Mouse (Mus musculus) bone marrow macrophage, adult 2 months (primary cell): ENCODE measurements around the gene Syndig1. TPM values are rescaled to one million over a fixed set of nuclear protein-coding genes. Genes with fewer than 3 reads are reported as not detected.

Source experiments
- H3K27ac ChIP-seq: 2 replicates; pipeline ENCODE4 v1.5.1; 2012; ENCODE audit warnings: low read depth, low read length; ENCODE audit not compliant: insufficient read depth
- H3K4me1 ChIP-seq: 2 replicates; pipeline ENCODE4 v1.6.1; 2012; ENCODE audit warnings: low read length; ENCODE audit not compliant: control insufficient read depth, insufficient read depth
- H3K4me3 ChIP-seq: 2 replicates; pipeline ENCODE4 v1.5.1; 2012; ENCODE audit warnings: mild to moderate bottlenecking, low read length, moderate library complexity; ENCODE audit not compliant: insufficient read depth
- CTCF ChIP-seq: IDR thresholded peaks from 2 replicates; pipeline ENCODE4 v1.5.1; 2012; ENCODE audit warnings: low read depth, mild to moderate bottlenecking, low read length, moderate library complexity
- POLR2A ChIP-seq: IDR thresholded peaks from 2 replicates; pipeline ENCODE4 v1.6.1; 2012; ENCODE audit warnings: mild to moderate bottlenecking, low read depth, low read length, borderline replicate concordance
- polyA plus RNA-seq: library from polyadenylated mRNA; stranded (reverse); fragments of >200 nt; gene quantifications from 2 replicates; pipeline ENCODE4 v1.2.4, GENCODE M21; 2012; ENCODE audit not compliant: missing spikeins, insufficient read depth, insufficient read length

Syndig1 gene
- polyA plus RNA-seq, 1 experiment = not detected

GRCm38 (mm10) chr2:149998373-149999108 is 169.5 kb downstream of the Syndig1 start:
- Histone ChIP-seq H3K4me3 (no peak overlapping the region), H3K4me1 (no peaks in the 10 kb centered on the region), H3K27ac (no peak overlapping the region)
- no peak for TF ChIP-seq POLR2A
- TF ChIP-seq CTCF = no peak

- no peak overlapping the region for H3K27ac ChIP-seq
- TF ChIP-seq POLR2A (no peak), CTCF (no peak)
- H3K4me3 ChIP-seq = no peak overlapping the region
- H3K4me1 ChIP-seq = no peaks in the 10 kb centered on the region
Observed at GRCm38 (mm10) chr2:150000564-150000963, 171.6 kb downstream of the Syndig1 start.

GRCm38 (mm10) chr2:150003499-150003898 is 174.5 kb downstream of the Syndig1 start:
- no peak overlapping the region for H3K4me3 ChIP-seq
- H3K4me1 ChIP-seq = no peaks in the 10 kb centered on the region
- no peak overlapping the region for H3K27ac ChIP-seq
- TF ChIP-seq POLR2A = no peak
- TF ChIP-seq CTCF = no peak

- Histone ChIP-seq H3K4me1 (no peaks in the 10 kb centered on the region), H3K4me3 (no peak overlapping the region), H3K27ac (no peak overlapping the region)
- TF ChIP-seq CTCF = no peak
- TF ChIP-seq POLR2A = no peak
Observed at GRCm38 (mm10) chr2:150012787-150013346, 183.9 kb downstream of the Syndig1 start.

- Histone ChIP-seq H3K27ac (no peak overlapping the region), H3K4me1 (no peaks in the 10 kb centered on the region), H3K4me3 (no peak overlapping the region)
- no peak for TF ChIP-seq POLR2A
- no peak for TF ChIP-seq CTCF
Observed at GRCm38 (mm10) chr2:150013785-150014184, 184.8 kb downstream of the Syndig1 start.

GRCm38 (mm10) chr2:150016303-150016702 is 187.3 kb downstream of the Syndig1 start:
- H3K27ac ChIP-seq = no peak overlapping the region
- no peaks in the 10 kb centered on the region for H3K4me1 ChIP-seq
- no peak overlapping the region for H3K4me3 ChIP-seq
- TF ChIP-seq POLR2A = no peak
- no peak for TF ChIP-seq CTCF

- H3K4me1 ChIP-seq = no peaks in the 10 kb centered on the region
- no peak overlapping the region for H3K4me3 ChIP-seq
- no peak for TF ChIP-seq POLR2A
- TF ChIP-seq CTCF = no peak
- H3K27ac ChIP-seq = no peak overlapping the region
Observed at GRCm38 (mm10) chr2:150020706-150021105, 191.7 kb downstream of the Syndig1 start.

GRCm38 (mm10) chr2:150023873-150024339 is 194.9 kb downstream of the Syndig1 start:
- Histone ChIP-seq H3K4me1 (no peaks in the 10 kb centered on the region), H3K27ac (no peak overlapping the region), H3K4me3 (no peak overlapping the region)
- TF ChIP-seq POLR2A (no peak), CTCF (no peak)

- Histone ChIP-seq H3K4me1 (no peaks in the 10 kb centered on the region), H3K27ac (no peak overlapping the region), H3K4me3 (no peak overlapping the region)
- no peak for TF ChIP-seq CTCF
- no peak for TF ChIP-seq POLR2A
Observed at GRCm38 (mm10) chr2:150043531-150043930, 214.5 kb downstream of the Syndig1 start.

Other genes starting within 250 kb of the Syndig1 start
- not detected in 2 replicates for gene C530025M09Rik, start 2.0 kb downstream of the Syndig1 start, polyA plus RNA-seq